Mouse (Mus musculus) limb, embryonic 12.5 days (tissue): ENCODE data around the gene Ripor1. TPM values are rescaled to one million over a fixed set of nuclear protein-coding genes. Genes with fewer than 3 reads are reported as not detected.

Experiments used
- ATAC-seq: fragments of 200-750 bp; cut with Nextera tagmentation; 2 replicates; pipeline ENCODE4 v1.8.0; 2017; ENCODE audit warnings: low read depth, moderate TSS enrichment; ENCODE audit not compliant: insufficient number of reproducible peaks, insufficient read depth, low FRiP score, low TSS enrichment
- H3K27ac ChIP-seq: fragments of 300-500 bp; sonication (generic); 2 replicates; pipeline ENCODE4 v1.5.1; 2016; ENCODE audit warnings: mild to moderate bottlenecking, moderate library complexity
- H3K27me3 ChIP-seq: fragments of 300-500 bp; sonication (generic); 2 replicates; pipeline ENCODE4 v1.6.1; 2016; ENCODE audit warnings: mild to moderate bottlenecking, moderate library complexity
- H3K36me3 ChIP-seq: fragments of 300-500 bp; sonication (generic); 2 replicates; pipeline ENCODE4 v1.6.1; 2016; ENCODE audit warnings: mild to moderate bottlenecking, moderate library complexity
- H3K4me1 ChIP-seq: fragments of 300-500 bp; sonication (generic); replicated peaks from 2 replicates; pipeline ENCODE4 v1.6.1; 2016
- H3K4me2 ChIP-seq: fragments of 300-500 bp; sonication (generic); 2 replicates; pipeline ENCODE4 v1.6.1; 2016; ENCODE audit warnings: mild to moderate bottlenecking, moderate library complexity
- H3K4me3 ChIP-seq: fragments of 300-500 bp; sonication (generic); replicated peaks from 2 replicates; pipeline ENCODE4 v1.5.1; 2016; ENCODE audit warnings: mild to moderate bottlenecking
- H3K9ac ChIP-seq: fragments of 300-500 bp; sonication (generic); replicated peaks from 2 replicates; pipeline ENCODE4 v1.6.1; 2016; ENCODE audit warnings: mild to moderate bottlenecking, moderate library complexity
- H3K9me3 ChIP-seq: fragments of 300-500 bp; sonication (generic); 2 replicates; pipeline ENCODE4 v1.6.1; 2016; ENCODE audit warnings: mild to moderate bottlenecking, moderate library complexity
- WGBS: fragments of 180-500 bp; shearing (Covaris S2); methylation state at CpG from one replicate; pipeline ENCODE4 v1.1.7; 2016; 5-methylcytosine and 5-hydroxymethylcytosine counted together
- polyA plus RNA-seq: library from polyadenylated mRNA; unstranded; fragments of >200 nt; fragmentation: Nextera tagmentation; extraction: Ambion mirVana; gene quantifications from 2 replicates; pipeline ENCODE4 v1.2.1, GENCODE M21; 2016

Gene Ripor1
- polyA plus RNA-seq, 1 experiment from 2014 or later = 11.3 TPM

GRCm38 (mm10) chr8:105634771-105635458 lies 29.9 kb downstream of the Ripor1 start:
- 0 out of 2 replicates have a peak overlapping the region, but pooled peaks have one; percentile 98 for H3K9ac ChIP-seq
- no peak overlapping the region for H3K27ac ChIP-seq
- H3K4me2 ChIP-seq = peak overlapping the region; percentile 89
- no peaks in the 10 kb centered on the region for H3K27me3 ChIP-seq
- peaks cover 30% of the 10 kb centered on the region for H3K4me1 ChIP-seq
- no peaks in the 10 kb centered on the region for H3K9me3 ChIP-seq
- H3K36me3 ChIP-seq = 0 out of 2 replicates have a peak, but pooled peaks cover 5% of the 10 kb centered on the region
- no peak for ATAC-seq
- 89% methylated on average over 2 of the region's 2 CpGs for WGBS
- peak overlapping the region; percentile 86 for H3K4me3 ChIP-seq

- peak overlapping the region; percentile 100 for H3K27ac ChIP-seq
Measured at GRCm38 (mm10) chr8:105635481-105635880, 30.4 kb downstream of the Ripor1 start.

GRCm38 (mm10) chr8:105636018-105636962 lies 31.2 kb downstream of the Ripor1 start, which contains the start of gene Ctcf:
Ctcf (plus strand) TSS chr8:105636568.
- peak within 1 kb of the TSS; percentile 89 for H3K4me2 ChIP-seq
- H3K36me3 ChIP-seq = 0 out of 2 replicates have a peak, but pooled peaks cover under 1% of the 10 kb centered on the region
- H3K27me3 ChIP-seq = no peaks in the 10 kb centered on the region
- H3K4me1 ChIP-seq = peaks cover 33% of the 10 kb centered on the region
- H3K27ac ChIP-seq = peak within 1 kb of the TSS; percentile 100
- WGBS = under 1% methylated on average over 96 of the region's 126 CpGs
- peak within 1 kb of the TSS; percentile 86 for H3K4me3 ChIP-seq
- ATAC-seq = peak; percentile 90
- H3K9me3 ChIP-seq = no peaks in the 10 kb centered on the region
- peak within 1 kb of the TSS; percentile 98 for H3K9ac ChIP-seq

More at GRCm38 (mm10) chr8:105635481-105635880, 30.4 kb downstream of the Ripor1 start:
- H3K4me3 ChIP-seq = peak overlapping the region; percentile 86
- H3K4me1 ChIP-seq = peaks cover 33% of the 10 kb centered on the region
- H3K36me3 ChIP-seq = 0 out of 2 replicates have a peak, but pooled peaks cover 5% of the 10 kb centered on the region
- H3K9ac ChIP-seq = peak overlapping the region; percentile 98
- peak overlapping the region; percentile 89 for H3K4me2 ChIP-seq
- no peaks in the 10 kb centered on the region for H3K27me3 ChIP-seq
- no peaks in the 10 kb centered on the region for H3K9me3 ChIP-seq
- ATAC-seq = no peak
- WGBS = 7% methylated on average over 11 of the region's 11 CpGs

DNA sequence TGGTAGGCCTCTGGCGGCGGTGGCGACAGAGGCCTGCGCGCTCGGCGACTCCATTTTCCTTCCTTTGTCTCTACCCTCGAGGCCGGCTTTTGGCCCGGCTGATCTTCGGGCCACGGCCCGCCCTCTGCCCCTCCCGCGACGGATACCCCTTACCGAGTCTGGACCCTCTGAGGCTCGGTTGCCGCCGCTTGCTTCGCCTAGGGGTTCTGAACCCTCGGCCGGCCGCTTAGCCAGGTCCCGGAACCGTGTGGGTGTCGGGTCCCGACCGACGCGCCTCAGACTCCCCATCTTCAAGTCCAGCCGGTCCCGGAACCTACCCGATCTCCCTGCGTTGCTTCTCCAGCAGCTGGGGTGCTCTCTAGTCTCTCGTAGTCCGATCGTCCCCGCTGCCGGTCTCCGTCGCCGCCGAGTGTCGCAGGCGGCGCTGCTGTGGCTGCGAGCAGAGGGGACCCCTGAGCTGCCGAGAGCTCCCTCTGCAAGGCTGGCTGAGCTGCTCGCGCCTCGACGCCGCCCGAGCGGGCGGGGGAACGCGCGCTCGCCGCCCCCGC lies 32.0 kb downstream of the Ripor1 start, which contains the start of gene Agrp:
Gene Agrp (minus strand): TSS at position 431 of the 548 bp plus-strand sequence.
- Histone ChIP-seq H3K36me3 (no peaks in the 10 kb centered on the region), H3K4me3 (peak within 1 kb of the TSS; percentile 86), H3K4me2 (peak within 1 kb of the TSS; percentile 89), H3K27ac (peak within 1 kb of the TSS; percentile 100), H3K4me1 (peaks cover 33% of the 10 kb centered on the region), H3K9me3 (no peaks in the 10 kb centered on the region), H3K9ac (peak within 1 kb of the TSS; percentile 98), H3K27me3 (no peaks in the 10 kb centered on the region)
- WGBS = under 1% methylated on average over 62 of the region's 63 CpGs
- peak; percentile 42 for ATAC-seq

GRCm38 (mm10) chr8:105637601-105638041 lies 32.6 kb downstream of the Ripor1 start:
- Histone ChIP-seq H3K4me1 (peaks cover 33% of the 10 kb centered on the region), H3K27ac (peak overlapping the region; percentile 100), H3K4me2 (peak overlapping the region; percentile 89), H3K9me3 (no peaks in the 10 kb centered on the region), H3K36me3 (no peaks in the 10 kb centered on the region), H3K9ac (peak overlapping the region; percentile 98), H3K27me3 (no peaks in the 10 kb centered on the region), H3K4me3 (peak overlapping the region; percentile 86)
- under 1% methylated on average over 11 of the region's 11 CpGs for WGBS
- no peak for ATAC-seq

DNA sequence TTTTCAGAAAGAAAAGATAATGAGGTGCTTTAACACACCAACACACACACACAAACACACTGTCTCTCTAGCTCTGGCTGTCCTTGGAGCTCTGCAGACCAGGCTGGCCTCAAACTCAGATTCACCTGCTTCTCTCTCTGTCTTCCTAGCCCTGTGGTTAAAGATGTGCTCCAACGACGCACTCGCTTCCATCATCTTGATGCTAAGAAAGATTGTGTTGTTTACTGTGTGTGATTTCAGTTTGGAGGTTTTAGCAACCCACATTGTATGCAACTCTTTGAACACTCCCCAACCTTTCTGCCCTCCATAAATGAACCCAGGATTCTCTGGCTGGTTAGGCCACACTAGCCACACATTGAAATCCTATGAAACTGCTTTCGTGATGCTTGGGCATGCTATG lies 33.5 kb downstream of the Ripor1 start:
- Histone ChIP-seq H3K27me3 (no peaks in the 10 kb centered on the region), H3K9me3 (no peaks in the 10 kb centered on the region), H3K4me2 (peak overlapping the region; percentile 89), H3K4me1 (peaks cover 33% of the 10 kb centered on the region), H3K27ac (peak overlapping the region; percentile 31; the same call in 1 of the 2 replicates), H3K4me3 (peak overlapping the region; percentile 86), H3K9ac (0 out of 2 replicates have a peak overlapping the region, but pooled peaks have one; percentile 34), H3K36me3 (peaks cover 2% of the 10 kb centered on the region; the same call in 1 of the 2 replicates)
- no peak for ATAC-seq
- WGBS = 93% methylated on average over 4 of the region's 4 CpGs

DNA sequence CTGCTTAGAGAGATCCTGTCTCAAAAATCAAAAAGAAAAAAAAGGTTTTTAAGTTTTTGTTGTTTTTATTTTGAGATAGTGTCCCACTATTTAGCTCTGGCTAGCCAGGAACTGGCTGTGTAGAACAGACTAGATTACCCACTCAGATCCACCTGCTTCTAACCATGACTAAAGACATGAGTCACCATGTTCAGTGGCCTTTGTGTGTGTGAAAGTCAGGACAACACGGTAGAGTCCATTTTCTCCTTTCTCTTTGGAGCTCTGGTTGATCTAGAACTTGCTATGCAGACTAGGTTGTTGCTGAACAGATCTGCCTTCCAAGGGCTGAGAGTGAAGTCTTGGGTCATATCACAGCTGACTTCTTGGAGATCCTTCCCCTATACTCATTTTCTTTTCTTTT lies 34.8 kb downstream of the Ripor1 start:
- no peak overlapping the region for H3K9ac ChIP-seq
- H3K27me3 ChIP-seq = no peaks in the 10 kb centered on the region
- WGBS = 79% methylated on average over 1 of the region's 1 CpGs
- H3K4me1 ChIP-seq = peaks cover 29% of the 10 kb centered on the region
- no peak overlapping the region for H3K27ac ChIP-seq
- peaks cover 13% of the 10 kb centered on the region for H3K36me3 ChIP-seq
- no peak for ATAC-seq
- no peak overlapping the region for H3K4me2 ChIP-seq
- no peaks in the 10 kb centered on the region for H3K9me3 ChIP-seq
- no peak overlapping the region for H3K4me3 ChIP-seq

DNA sequence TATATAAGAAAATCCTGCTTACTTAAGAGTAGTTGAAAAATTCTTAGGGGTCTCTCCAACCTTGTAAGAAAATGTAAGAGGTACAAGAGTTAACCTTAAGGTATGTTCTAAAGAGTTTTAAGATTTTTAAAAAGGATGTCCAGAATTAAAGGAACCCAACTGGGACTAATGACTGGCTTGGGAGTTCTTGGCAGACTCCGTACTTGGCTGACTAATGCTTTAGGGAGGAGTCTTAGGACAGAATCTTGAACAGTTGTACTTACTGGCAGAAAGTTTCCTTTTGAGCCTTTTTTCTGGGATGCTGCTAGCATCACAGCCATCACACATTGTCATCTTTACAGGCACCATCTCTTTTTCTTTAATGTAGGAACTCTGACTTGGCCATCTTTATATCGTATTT lies 35.5 kb downstream of the Ripor1 start:
- no peak overlapping the region for H3K27ac ChIP-seq
- H3K9me3 ChIP-seq = no peaks in the 10 kb centered on the region
- 89% methylated on average over 2 of the region's 2 CpGs for WGBS
- no peak for ATAC-seq
- H3K27me3 ChIP-seq = no peaks in the 10 kb centered on the region
- H3K4me3 ChIP-seq = no peak overlapping the region
- peaks cover 19% of the 10 kb centered on the region for H3K36me3 ChIP-seq
- peaks cover 22% of the 10 kb centered on the region for H3K4me1 ChIP-seq
- no peak overlapping the region for H3K9ac ChIP-seq
- H3K4me2 ChIP-seq = no peak overlapping the region

DNA sequence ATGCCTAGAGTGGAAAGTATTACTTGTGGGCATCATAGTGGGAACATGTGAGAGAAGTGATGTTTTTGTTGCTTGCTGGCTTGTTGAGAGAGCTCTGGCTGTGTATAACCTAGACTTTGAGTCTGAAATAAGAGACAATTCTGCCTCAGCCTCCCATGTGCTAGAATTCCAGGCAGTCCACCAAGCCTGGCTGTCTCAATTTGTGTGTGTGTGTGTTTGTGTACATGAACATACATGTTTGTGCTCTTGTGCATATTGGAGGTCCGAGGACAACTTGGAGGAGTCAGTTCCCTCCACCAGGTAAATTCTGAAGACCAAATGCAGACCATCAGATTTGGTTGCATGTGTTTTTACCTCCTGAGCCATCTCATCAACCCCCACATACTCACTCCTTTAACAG lies 40.1 kb downstream of the Ripor1 start:
- ATAC-seq = no peak
- H3K36me3 ChIP-seq = peaks cover 53% of the 10 kb centered on the region
- WGBS = 88% methylated on average over 1 of the region's 1 CpGs

DNA sequence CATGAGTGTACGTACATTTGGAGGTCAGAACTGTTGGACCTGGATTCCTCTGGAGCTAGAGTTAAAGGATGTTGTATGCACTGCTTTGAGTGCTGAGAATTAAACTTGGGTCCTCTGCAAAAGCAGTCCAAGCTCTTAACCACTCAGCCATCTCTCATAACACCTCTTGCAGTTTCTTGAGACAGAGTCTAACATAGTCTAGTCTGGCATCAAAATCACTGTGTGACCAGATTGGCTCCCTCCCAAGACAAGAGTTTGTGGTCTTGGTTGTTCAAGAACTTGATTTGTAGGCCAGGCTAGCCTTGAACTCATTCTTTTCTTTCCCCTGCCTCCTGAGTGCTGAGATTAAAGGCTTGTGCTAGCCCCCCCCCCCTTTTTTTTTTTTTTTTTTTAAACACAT lies 43.9 kb downstream of the Ripor1 start:
- no peak overlapping the region for H3K27ac ChIP-seq
- no peaks in the 10 kb centered on the region for H3K9me3 ChIP-seq
- no peak for ATAC-seq
- WGBS = 96% methylated on average over 1 of the region's 1 CpGs
- H3K4me3 ChIP-seq = no peak overlapping the region
- no peaks in the 10 kb centered on the region for H3K27me3 ChIP-seq
- peaks cover 76% of the 10 kb centered on the region for H3K36me3 ChIP-seq
- H3K9ac ChIP-seq = no peak overlapping the region
- H3K4me2 ChIP-seq = no peak overlapping the region
- H3K4me1 ChIP-seq = no peaks in the 10 kb centered on the region

More for the DNA sequence above, 40.1 kb downstream of the Ripor1 start:
- Histone ChIP-seq H3K4me2 (no peak overlapping the region), H3K27ac (no peak overlapping the region), H3K4me1 (0 out of 2 replicates have a peak, but pooled peaks cover under 1% of the 10 kb centered on the region), H3K4me3 (no peak overlapping the region), H3K27me3 (no peaks in the 10 kb centered on the region), H3K9ac (no peak overlapping the region), H3K9me3 (no peaks in the 10 kb centered on the region)
